Mouse (Mus musculus): ENCODE data around the gene Eva1a.

DNA sequence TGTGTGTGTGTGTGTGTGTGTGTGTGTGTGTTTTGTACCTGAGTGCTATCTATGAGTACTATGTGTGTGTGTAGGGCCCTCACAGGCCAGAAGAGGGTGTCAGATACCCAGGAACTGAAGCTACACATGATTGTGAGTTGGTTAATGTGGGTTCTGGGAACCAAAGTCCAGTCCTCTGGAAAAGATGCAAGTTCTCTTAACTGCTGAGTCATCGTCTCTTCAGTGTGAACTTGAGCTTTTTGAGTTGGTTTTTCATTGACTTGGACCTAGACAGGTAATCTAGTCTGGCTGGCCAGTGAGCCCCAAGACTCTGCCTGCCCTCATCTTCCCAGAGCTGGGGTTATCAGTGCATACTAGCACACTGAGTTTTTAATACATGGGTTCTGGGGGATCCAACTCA, 70.3 kb downstream of the Eva1a start:
- TF ChIP-seq CTCF (IDR thresholded peaks at IDR 0.05; ENCODE audit: low read depth) (no peak), EP300 (IDR thresholded peaks at IDR 0.05; ENCODE audit: low read depth) (no peak)
